ENCODE assay signal across 18 mouse cellular contexts in genomic region chr14:34209942-34210341, GRCm38 (mm10). TPM values are rescaled to one million over a fixed set of nuclear protein-coding genes. Genes with fewer than 3 reads are reported as not detected.
"Had no signal": no experiment of that assay in that cellular context is flagged by ENCODE, and none has a peak within 500 bp of the region (broad histone marks: within the 10 kb centered on the region; RNA-seq: fewer than 3 reads in every experiment).

No protein-coding gene starts in this region.

- H3K4me2 ChIP-seq: lung, embryonic 15.5 days; midbrain, embryonic 11.5 days; midbrain, embryonic 13.5 days; midbrain, embryonic 15.5 days; neural tube, embryonic 12.5 days had no signal

- H3K9me3 ChIP-seq: lung, embryonic 15.5 days; midbrain, embryonic 13.5 days; midbrain, embryonic 15.5 days; neural tube, embryonic 12.5 days had no signal

- H3K27me3 ChIP-seq: lung, embryonic 15.5 days; midbrain, embryonic 13.5 days; midbrain, embryonic 15.5 days; neural tube, embryonic 12.5 days had no signal

- H3K9ac ChIP-seq: liver, postnatal 0 days; lung, embryonic 15.5 days; midbrain, embryonic 13.5 days; midbrain, embryonic 15.5 days; neural tube, embryonic 12.5 days had no signal

- H3K4me1 ChIP-seq: lung, embryonic 15.5 days; megakaryocyte, embryonic 14.5 days; midbrain, embryonic 13.5 days; midbrain, embryonic 15.5 days; neural tube, embryonic 12.5 days had no signal

- DNase-seq: liver, postnatal 0 days; lung, adult 2 months; lung, postnatal 14 days; lung, postnatal 36 days; right cerebral cortex, postnatal 14 days; right cerebral cortex, postnatal 4 days; spleen, adult 18-20 months; thymus, adult 2 months; thymus, postnatal 25 days; thymus, postnatal 4 days had no signal

- H3K36me3 ChIP-seq: lung, embryonic 15.5 days; midbrain, embryonic 13.5 days; midbrain, embryonic 15.5 days; neural tube, embryonic 12.5 days had no signal

- ATAC-seq: liver, postnatal 0 days; lung, postnatal 0 days; midbrain, embryonic 13.5 days; midbrain, embryonic 15.5 days had no signal

- H3K27ac ChIP-seq: lung, embryonic 15.5 days; macrophage; midbrain, embryonic 13.5 days; midbrain, embryonic 15.5 days; neural tube, embryonic 12.5 days had no signal

- H3K4me3 ChIP-seq: lung, embryonic 15.5 days; megakaryocyte, embryonic 14.5 days; midbrain, embryonic 13.5 days; midbrain, embryonic 15.5 days; neural tube, embryonic 12.5 days had no signal

RNA-seq across cellular contexts. Expression of gene Gprin2, which starts 8.5 kb away (rescaled TPM):
- polyA plus RNA-seq: macrophage had no signal

RNA-seq across cellular contexts. Expression of gene Syt15, which starts 9.5 kb away (rescaled TPM):
- polyA plus RNA-seq: macrophage had no signal

RNA-seq across cellular contexts. Expression of gene Npy4r, which starts 57.7 kb away (rescaled TPM):
- polyA plus RNA-seq: liver, postnatal 0 days; lung, postnatal 0 days; macrophage; midbrain, embryonic 11.5 days had no signal
